Mouse (Mus musculus): ENCODE data around the gene Shisa6.
A peak's percentile ranks its signal among the peaks of the same experiment; 100 is the strongest.

Shisa6 gene

DNA sequence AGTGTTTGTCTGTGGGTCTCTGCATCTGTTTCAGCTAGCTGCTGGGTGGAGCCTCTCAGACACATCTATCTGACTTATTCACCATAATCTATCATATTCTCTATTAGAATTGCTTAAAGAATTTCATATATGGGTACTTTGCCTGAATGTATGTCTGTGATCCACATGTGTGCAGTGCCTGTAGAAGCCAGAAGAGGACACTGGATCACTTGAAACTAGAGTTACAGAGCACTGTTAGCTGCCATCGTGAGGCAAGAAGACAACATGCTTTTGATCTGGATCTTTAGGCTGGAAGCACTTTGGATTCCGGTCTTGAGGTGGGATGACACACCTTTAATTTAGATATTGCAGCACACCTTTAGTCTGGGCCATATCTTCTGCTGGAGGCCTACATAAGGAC lies 289.2 kb downstream of the Shisa6 start:
- no peak for DNase-seq (ENCODE audit: low spot score in 2 of 2)

DNA sequence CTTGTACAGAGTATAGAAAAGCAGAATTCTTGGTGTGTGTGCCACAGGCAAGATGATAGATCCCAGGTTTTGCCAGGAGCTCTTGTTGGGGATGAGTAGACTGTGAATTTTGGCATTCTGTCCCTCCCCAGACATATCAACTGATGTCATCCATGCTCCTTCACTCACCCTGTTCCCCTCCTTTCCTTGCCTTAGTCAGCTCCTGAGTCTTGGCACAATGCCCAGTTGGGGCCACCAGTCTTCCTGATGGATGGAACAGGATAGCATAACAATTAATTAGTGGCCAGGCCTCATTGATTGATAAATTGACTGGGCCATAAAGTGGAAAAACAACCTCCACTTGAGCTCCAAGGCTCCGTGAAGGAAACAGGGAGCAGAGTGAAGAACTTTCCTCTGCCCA lies 292.9 kb downstream of the Shisa6 start:
- no peak for DNase-seq (ENCODE audit: low spot score in 2 of 2)

DNA sequence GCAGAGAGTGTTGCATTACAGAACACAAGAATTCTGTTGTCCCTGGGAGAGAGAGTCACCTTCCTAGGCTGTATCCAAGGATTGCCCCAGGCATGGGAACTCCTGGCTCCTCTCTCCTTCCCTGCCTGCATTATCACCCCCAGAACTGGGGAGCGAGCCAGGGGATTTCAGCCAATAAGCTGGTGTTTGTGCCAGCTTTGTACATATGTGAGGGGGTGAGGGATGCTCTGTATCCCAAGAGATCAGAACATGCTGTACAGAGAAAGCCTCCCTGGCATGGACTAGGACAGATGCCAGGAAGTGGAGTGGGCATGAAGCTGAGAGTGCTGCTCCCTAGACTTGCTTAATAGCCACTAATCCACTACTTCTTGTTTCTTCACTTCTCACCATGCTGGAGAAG lies 303.6 kb downstream of the Shisa6 start:
- no peak for DNase-seq (ENCODE audit: low spot score in 2 of 2)

DNA sequence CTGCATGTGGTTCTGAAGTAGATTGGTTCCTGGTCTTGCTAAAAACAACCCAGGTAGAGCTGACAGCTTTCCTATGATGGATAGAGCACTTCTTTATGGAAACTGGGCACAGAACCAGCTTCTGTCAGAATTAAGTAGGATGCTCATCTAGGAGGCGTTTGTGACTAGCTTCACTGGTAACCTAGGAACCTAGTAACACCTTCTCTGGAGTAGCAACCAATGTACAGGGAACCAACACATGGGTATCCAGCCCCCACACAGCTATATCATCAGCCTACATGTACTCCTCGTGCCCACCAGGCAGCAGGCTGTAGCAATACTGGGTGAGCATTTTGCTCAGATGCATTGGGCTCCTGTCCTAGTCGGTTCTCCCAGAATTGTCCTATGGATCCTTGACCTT lies 307.3 kb downstream of the Shisa6 start:
- DNase-seq (ENCODE audit: low spot score in 2 of 2): no peak

DNA sequence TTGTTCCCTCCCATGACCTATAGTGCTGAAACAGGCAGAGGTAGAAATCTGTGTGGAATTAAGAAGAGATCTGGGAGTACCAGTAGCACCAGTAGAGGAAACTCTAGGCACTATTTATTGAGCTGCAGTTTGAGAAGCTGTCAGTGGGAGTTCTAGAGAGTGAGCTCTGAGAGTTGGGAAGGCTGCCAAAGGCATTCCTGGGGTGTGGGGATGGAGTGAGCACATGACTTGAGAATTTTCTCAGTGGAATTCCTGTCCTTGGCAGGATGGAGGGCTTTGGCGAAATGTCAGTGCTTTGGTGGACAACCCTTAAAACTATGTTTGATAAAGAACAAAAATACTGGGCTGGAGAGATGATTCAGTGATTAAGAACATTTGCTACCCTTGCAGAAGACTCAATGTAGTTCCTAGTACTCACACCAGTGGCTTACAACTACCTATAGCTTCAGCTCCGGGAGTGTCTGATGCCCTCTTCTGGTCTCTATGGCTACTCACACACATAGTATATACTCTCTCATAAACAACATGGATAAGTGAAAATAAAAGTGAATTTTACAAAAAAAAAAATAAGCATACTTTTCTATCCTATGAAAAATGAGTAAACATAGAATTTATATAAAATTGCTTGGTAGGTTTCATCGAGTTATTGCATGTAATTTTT lies 337.0 kb downstream of the Shisa6 start:
- peak; percentile 1 to 12 for DNase-seq (ENCODE audit: low spot score in 2 of 2)

DNA sequence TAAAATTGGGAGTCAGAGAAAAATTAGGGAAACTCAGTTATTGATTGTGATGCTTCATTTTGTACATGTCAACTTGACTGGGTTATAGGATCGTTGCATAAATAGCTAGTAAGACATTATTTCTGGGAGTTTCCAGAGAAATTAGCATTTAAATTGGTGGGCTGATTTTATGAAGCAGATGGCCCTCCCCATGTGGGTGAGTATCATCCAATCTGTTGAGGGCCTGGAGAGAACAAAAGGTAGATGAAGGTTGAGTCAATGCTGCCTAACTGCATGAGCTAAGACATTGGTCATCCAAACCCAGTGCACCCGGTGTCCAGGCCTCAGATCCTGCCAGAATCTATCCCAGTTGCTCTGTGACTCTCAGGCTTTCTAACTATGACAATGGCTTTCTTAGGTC lies 337.6 kb downstream of the Shisa6 start:
- no peak for DNase-seq (ENCODE audit: low spot score in 2 of 2)

DNA sequence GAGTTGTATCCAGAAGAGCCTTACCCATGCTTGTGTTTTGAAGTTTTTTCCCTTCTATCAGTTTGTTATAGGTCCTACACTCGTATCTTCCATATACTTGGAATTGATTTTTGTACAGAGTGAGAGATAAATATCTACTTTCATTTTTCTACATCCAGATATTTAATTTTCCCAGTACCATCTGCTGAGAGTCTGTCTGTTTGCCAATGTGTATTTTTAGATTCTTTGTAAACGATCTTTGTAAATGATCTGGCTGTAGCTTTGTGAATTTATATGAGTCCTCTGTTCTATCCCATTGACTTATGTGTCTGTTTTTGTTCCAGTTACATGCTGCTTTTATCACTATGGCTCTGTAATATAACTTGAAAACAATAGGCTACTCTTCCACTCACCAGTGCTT lies 348.0 kb downstream of the Shisa6 start:
- no peak for DNase-seq (ENCODE audit: low spot score in 2 of 2)

DNA sequence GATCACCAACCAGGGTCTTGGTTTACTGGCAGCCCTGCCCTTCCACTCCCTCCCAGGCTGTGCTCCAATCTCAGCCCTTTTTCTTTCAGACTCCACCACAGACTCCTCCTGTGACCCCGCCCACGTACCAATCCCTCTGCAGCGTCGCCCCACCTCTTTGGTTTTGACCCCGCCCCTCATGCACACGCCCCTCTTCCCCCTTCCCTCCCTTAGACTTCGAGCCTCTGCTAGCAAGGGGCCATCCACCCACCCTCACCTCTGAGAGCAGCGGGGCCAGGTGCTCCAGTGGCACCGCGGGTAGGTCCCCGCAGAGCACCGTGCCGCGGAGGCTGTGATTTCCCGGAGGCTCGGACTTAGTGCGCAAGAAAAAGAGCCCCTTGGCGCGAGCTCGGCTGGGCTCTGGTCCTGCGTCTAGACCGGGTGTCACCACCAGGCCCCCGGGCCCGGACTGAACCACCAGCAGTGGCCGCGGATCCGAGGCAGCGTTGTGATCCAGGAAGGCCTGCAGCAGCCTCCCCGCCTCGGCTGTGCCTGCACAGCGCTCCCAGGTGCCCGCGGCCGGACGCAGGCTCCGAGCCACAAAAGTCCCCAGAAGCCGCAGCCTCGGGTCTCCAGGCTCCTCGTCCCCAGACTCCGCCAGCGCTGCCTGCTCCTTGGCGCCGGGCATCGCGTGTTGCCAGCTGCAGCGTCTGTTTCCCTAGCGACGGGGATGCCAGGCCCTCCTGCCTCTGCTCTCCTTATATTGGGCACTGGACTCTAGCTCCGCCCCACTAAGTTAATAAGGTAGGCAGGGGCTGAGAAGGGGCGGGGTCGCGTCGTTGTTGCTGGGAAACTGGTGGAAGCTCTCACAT lies 357.7 kb downstream of the Shisa6 start, which contains the start of gene Dnah9:
Gene Dnah9 (minus strand): TSS at position 751 of the 851 bp plus-strand sequence.
- peak in 1 of 2 experiments; percentile 1 for DNase-seq (ENCODE audit: low spot score in 2 of 2)

DNA sequence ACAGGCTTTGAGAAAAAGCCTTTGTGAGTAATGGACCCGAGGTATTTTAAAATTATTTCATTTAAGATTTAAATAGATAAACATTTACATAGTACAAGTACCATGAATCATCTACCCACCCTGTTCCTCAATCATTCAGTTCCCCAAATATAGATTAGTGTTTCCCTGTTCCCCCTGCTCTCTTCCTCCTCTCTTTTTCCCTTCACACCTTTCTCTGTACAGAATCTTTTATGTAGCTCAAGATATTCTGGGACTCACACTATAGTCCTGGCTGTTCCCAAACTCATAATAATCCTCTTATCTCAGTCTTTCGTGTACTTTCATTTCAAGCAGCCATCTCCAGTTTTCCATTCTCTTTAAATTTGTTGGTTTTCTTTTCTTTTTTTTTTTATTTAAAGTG lies 361.7 kb downstream of the Shisa6 start:
- no peak for DNase-seq (ENCODE audit: low spot score in 2 of 2)

Measured in spleen, postnatal 36 days (tissue).